Mouse (Mus musculus): ENCODE data around the gene Arl4c. TPM values are rescaled to one million over a fixed set of nuclear protein-coding genes. Genes with fewer than 3 reads are reported as not detected.

The Arl4c gene
- total and polyA plus RNA-seq, 3 experiments, result not detected

DNA sequence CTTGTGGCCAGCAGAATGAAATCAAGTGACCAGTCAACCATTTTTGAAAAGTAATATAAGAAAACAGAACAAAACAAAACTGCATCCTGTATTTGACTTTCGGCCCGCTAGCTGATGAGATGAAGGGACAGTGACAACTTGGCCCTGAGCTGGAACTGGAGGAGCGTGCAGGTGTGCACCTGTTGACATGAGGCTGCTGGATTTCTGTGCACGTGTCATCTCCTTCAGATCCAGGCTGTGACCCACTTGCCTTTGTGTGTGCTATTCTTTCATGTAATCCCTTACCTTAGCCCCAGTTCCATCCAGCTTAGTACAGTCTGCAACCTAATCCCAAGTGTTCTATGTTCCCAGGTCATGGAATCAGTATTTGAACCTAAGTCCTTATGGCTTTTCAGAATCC is 20.4 kb downstream of the Arl4c start (continued):
- TF ChIP-seq CHD1 (IDR thresholded peaks at IDR 0.05; ENCODE audit: low read depth, low read length), result no peak
- TF ChIP-seq TBP (IDR thresholded peaks at IDR 0.05; ENCODE audit: low read depth, low read length), result no peak
- TF ChIP-seq JUND (IDR thresholded peaks at IDR 0.05; ENCODE audit: low read depth, low read length), result no peak

DNA sequence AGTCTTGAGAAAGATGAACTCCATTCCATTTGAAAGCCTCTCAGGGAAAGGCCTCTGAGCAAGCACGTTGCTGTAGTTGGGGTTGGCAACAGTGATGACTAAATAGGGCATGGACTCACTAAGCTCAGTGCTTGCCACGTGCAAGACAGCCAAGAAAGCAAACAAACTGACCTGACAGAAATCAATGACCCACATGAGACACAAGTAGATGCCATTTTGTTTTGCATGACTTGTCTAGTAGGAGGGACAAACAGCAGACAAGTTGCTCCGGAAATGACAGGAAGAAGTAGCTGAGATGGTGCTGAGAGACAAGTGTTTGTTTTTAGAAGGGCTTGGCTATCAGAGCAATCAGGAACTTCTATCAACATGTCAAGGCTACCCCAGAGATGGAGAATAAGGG is 21.2 kb downstream of the Arl4c start:
- TF ChIP-seq SMC3 (IDR thresholded peaks at IDR 0.05; ENCODE audit: low read depth, low read length), result no peak
- TF ChIP-seq TAL1 (IDR thresholded peaks at IDR 0.05; ENCODE audit: low read length), result no peak
- TF ChIP-seq NRF1 (IDR thresholded peaks at IDR 0.05; ENCODE audit: insufficient read depth, low read depth, low read length, poor library complexity, severe bottlenecking), result no peak
- TF ChIP-seq MYC (IDR thresholded peaks at IDR 0.05; ENCODE audit: low read depth, low read length), result no peak
- TF ChIP-seq RCOR1 (IDR thresholded peaks at IDR 0.05; ENCODE audit: low read depth, low read length), result no peak
- TF ChIP-seq CTCF (IDR thresholded peaks at IDR 0.05 in 2 of 3, conservative IDR thresholded peaks at IDR 0.05 in 1 of 3; ENCODE audit: control insufficient read depth in 1 of 3, insufficient read depth in 1 of 3, low read depth in 2 of 3, low read length in 3 of 3, poor library complexity in 1 of 3, severe bottlenecking in 1 of 3), result no peak
- TF ChIP-seq UBTF (IDR thresholded peaks at IDR 0.05; ENCODE audit: borderline replicate concordance, insufficient read depth, low read depth, low read length), result no peak
- no peak for TF ChIP-seq MYB (IDR thresholded peaks at IDR 0.05; ENCODE audit: low read depth, low read length)
- no peak for TF ChIP-seq ZMIZ1 (IDR thresholded peaks at IDR 0.05; ENCODE audit: low read depth, low read length)
- no peak for TF ChIP-seq MAX (IDR thresholded peaks at IDR 0.05; ENCODE audit: low read length)
- no peak for TF ChIP-seq MAZ (IDR thresholded peaks at IDR 0.05; ENCODE audit: low read depth, low read length)
- TF ChIP-seq MXI1 (IDR thresholded peaks at IDR 0.05; ENCODE audit: low read depth, low read length), result no peak
- TF ChIP-seq USF1 (IDR thresholded peaks at IDR 0.05; ENCODE audit: low read depth, low read length), result no peak
- TF ChIP-seq BHLHE40 (IDR thresholded peaks at IDR 0.05; ENCODE audit: borderline replicate concordance, low read depth, low read length), result no peak
- no peak for TF ChIP-seq NELFE (IDR thresholded peaks at IDR 0.05; ENCODE audit: low read depth, low read length)
- H3K4me3 ChIP-seq (ENCODE audit: control insufficient read depth in 1 of 2, insufficient read depth in 1 of 2, low read depth in 2 of 2, low read length in 2 of 2), result no peak overlapping the region
- no peak overlapping the region for H3K27ac ChIP-seq (ENCODE audit: control insufficient read depth, low read depth, low read length)
- no peaks in the 10 kb centered on the region for H3K36me3 ChIP-seq (ENCODE audit: control insufficient read depth in 1 of 2, insufficient read depth in 2 of 2, low read length in 2 of 2)
- no peaks in the 10 kb centered on the region for H3K4me1 ChIP-seq (ENCODE audit: control insufficient read depth in 1 of 2, insufficient read depth in 2 of 2, low read length in 2 of 2)
- H3K27me3 ChIP-seq (ENCODE audit: control insufficient read depth in 1 of 2, insufficient read depth in 2 of 2, low read length in 2 of 2), result no peaks in the 10 kb centered on the region
- H3K79me2 ChIP-seq (ENCODE audit: control insufficient read depth, insufficient read depth, low read length, poor library complexity), result no peaks in the 10 kb centered on the region
- DNase-seq (ENCODE audit: low read depth, low spot score), result no peak
- H3K9me3 ChIP-seq (replicated peaks; ENCODE audit: insufficient read depth, low read length), result no peaks in the 10 kb centered on the region
- H3K9ac ChIP-seq (ENCODE audit: control insufficient read depth, low read depth, low read length, poor library complexity, severe bottlenecking), result no peak overlapping the region

DNA sequence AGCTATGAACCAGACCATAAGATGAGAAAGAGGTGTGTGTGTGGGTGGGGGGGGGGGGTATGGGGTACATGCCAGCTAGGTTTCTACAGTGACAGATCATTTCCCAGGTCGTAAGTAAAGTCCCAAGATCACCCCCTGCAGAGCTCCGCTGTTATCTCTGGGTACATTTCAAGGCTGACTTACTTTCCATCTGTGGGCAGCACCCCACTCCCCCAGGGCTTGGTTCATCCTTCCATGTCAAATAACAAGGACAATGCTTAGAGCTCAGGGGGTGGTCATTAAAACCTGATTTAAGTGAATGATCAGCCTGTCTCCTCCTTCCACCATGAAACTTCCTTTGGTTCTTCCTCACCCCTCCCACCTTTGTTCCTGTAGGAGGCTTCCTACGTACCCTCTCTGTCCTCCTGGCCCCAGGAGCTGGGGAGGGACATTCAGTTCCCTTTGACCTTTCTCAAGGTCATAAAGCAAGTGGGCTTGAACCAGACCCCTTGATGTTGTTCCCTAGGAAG is 23.7 kb downstream of the Arl4c start:
- Histone ChIP-seq H3K27ac (ENCODE audit: control insufficient read depth, low read depth, low read length) (no peak overlapping the region), H3K79me2 (ENCODE audit: control insufficient read depth, insufficient read depth, low read length, poor library complexity) (no peaks in the 10 kb centered on the region), H3K4me3 (ENCODE audit: control insufficient read depth in 1 of 2, insufficient read depth in 1 of 2, low read depth in 2 of 2, low read length in 2 of 2) (no peak overlapping the region), H3K36me3 (ENCODE audit: control insufficient read depth in 1 of 2, insufficient read depth in 2 of 2, low read length in 2 of 2) (no peaks in the 10 kb centered on the region), H3K27me3 (ENCODE audit: control insufficient read depth in 1 of 2, insufficient read depth in 2 of 2, low read length in 2 of 2) (no peaks in the 10 kb centered on the region), H3K4me1 (ENCODE audit: control insufficient read depth in 1 of 2, insufficient read depth in 2 of 2, low read length in 2 of 2) (no peaks in the 10 kb centered on the region), H3K9ac (ENCODE audit: control insufficient read depth, low read depth, low read length, poor library complexity, severe bottlenecking) (no peak overlapping the region), H3K9me3 (replicated peaks; ENCODE audit: insufficient read depth, low read length) (no peaks in the 10 kb centered on the region)
- no peak for TF ChIP-seq POLR2A (IDR thresholded peaks at IDR 0.05; ENCODE audit: control insufficient read depth in 1 of 2, insufficient read depth in 1 of 2, low read depth in 1 of 2, low read length in 2 of 2, poor library complexity in 1 of 2)
- no peak for TF ChIP-seq GATA1 (IDR thresholded peaks at IDR 0.05; ENCODE audit: low read depth, low read length)
- TF ChIP-seq EP300 (IDR thresholded peaks at IDR 0.05; ENCODE audit: low read depth in 1 of 2, low read length in 2 of 2), result no peak
- TF ChIP-seq USF1 (IDR thresholded peaks at IDR 0.05; ENCODE audit: low read depth, low read length), result no peak
- no peak for TF ChIP-seq TCF12 (IDR thresholded peaks at IDR 0.05; ENCODE audit: low read depth, low read length)
- TF ChIP-seq ZC3H11A (IDR thresholded peaks at IDR 0.05; ENCODE audit: low read depth, low read length), result no peak
- no peak for TF ChIP-seq TAL1 (IDR thresholded peaks at IDR 0.05; ENCODE audit: low read length)
- TF ChIP-seq SMC3 (IDR thresholded peaks at IDR 0.05; ENCODE audit: low read depth, low read length), result no peak
- TF ChIP-seq USF2 (IDR thresholded peaks at IDR 0.05; ENCODE audit: borderline replicate concordance in 1 of 2, insufficient read depth in 1 of 2, low read depth in 1 of 2, low read length in 2 of 2), result no peak
- no peak for TF ChIP-seq POLR2AphosphoS5 (IDR thresholded peaks at IDR 0.05; ENCODE audit: borderline replicate concordance, low read depth, low read length)
- no peak for TF ChIP-seq CTCF (IDR thresholded peaks at IDR 0.05 in 2 of 3, conservative IDR thresholded peaks at IDR 0.05 in 1 of 3; ENCODE audit: control insufficient read depth in 1 of 3, insufficient read depth in 1 of 3, low read depth in 2 of 3, low read length in 3 of 3, poor library complexity in 1 of 3, severe bottlenecking in 1 of 3)
- TF ChIP-seq RAD21 (IDR thresholded peaks at IDR 0.05; ENCODE audit: low read depth, low read length), result no peak
- no peak for TF ChIP-seq RCOR1 (IDR thresholded peaks at IDR 0.05; ENCODE audit: low read depth, low read length)
- TF ChIP-seq UBTF (IDR thresholded peaks at IDR 0.05; ENCODE audit: borderline replicate concordance, insufficient read depth, low read depth, low read length), result no peak
- TF ChIP-seq MAFK (IDR thresholded peaks at IDR 0.05; ENCODE audit: borderline replicate concordance, low read depth, low read length), result no peak
- TF ChIP-seq TBP (IDR thresholded peaks at IDR 0.05; ENCODE audit: low read depth, low read length), result no peak
- no peak for TF ChIP-seq JUND (IDR thresholded peaks at IDR 0.05; ENCODE audit: low read depth, low read length)
- no peak for TF ChIP-seq BHLHE40 (IDR thresholded peaks at IDR 0.05; ENCODE audit: borderline replicate concordance, low read depth, low read length)
- no peak for DNase-seq (ENCODE audit: low read depth, low spot score)

Data from MEL (cell line).